Mouse (Mus musculus) liver, adult 2 months (tissue): ENCODE results near the gene Ctnnal1. TPM values are rescaled to one million over a fixed set of nuclear protein-coding genes. Genes with fewer than 3 reads are reported as not detected.
A peak's percentile ranks its signal among the peaks of the same experiment; 100 is the strongest.
"Not testable (repeated sequence)": the region's sequence is repeated elsewhere in the genome, so short reads cannot be mapped to it uniquely, and the experiment has no call there.

Experiments used
- DNase-seq: peaks from one replicate; pipeline ENCODE4 v3.0.0-alpha.2; 2011; ENCODE audit warnings: low read depth, low spot score; ENCODE audit errors: extremely low read depth
- H3K27ac ChIP-seq: fragments of 200-500 bp; replicated peaks from 2 replicates; pipeline ENCODE4 v1.5.1; 2012; ENCODE audit warnings: low read depth, mild to moderate bottlenecking, control low read depth, inconsistent platforms, low read length; ENCODE audit not compliant: insufficient read depth
- H3K27me3 ChIP-seq: fragments of 200-500 bp; 2 replicates; pipeline ENCODE4 v1.6.1; 2012; ENCODE audit warnings: mild to moderate bottlenecking, moderate library complexity, low read length, inconsistent platforms; ENCODE audit not compliant: control insufficient read depth, insufficient read depth
- H3K36me3 ChIP-seq: fragments of 200-500 bp; 2 replicates; pipeline ENCODE4 v1.6.1; 2012; ENCODE audit warnings: low read length, inconsistent platforms; ENCODE audit not compliant: control insufficient read depth, insufficient read depth
- H3K4me1 ChIP-seq: fragments of 200-500 bp; 2 replicates; pipeline ENCODE4 v1.6.1; 2011; ENCODE audit warnings: low read length; ENCODE audit not compliant: control insufficient read depth, insufficient read depth
- H3K4me3 ChIP-seq: fragments of 200-500 bp; 2 replicates; pipeline ENCODE4 v1.5.1; 2011; ENCODE audit warnings: low read depth, mild to moderate bottlenecking, control low read depth, low read length, moderate library complexity; ENCODE audit not compliant: insufficient read depth
- H3K79me2 ChIP-seq: fragments of 200-500 bp; 2 replicates; pipeline ENCODE4 v1.6.1; 2012; ENCODE audit warnings: inconsistent platforms, mild to moderate bottlenecking, low read length, moderate library complexity; ENCODE audit not compliant: control insufficient read depth, insufficient read depth
- H3K9ac ChIP-seq: fragments of 200-500 bp; 2 replicates; pipeline ENCODE4 v1.6.1; 2012; ENCODE audit warnings: low read depth, mild to moderate bottlenecking, control low read depth, inconsistent platforms, low read length
- CTCF ChIP-seq: fragments of 200-500 bp; IDR thresholded peaks from 2 replicates; pipeline ENCODE4 v1.5.1; 2011; ENCODE audit warnings: low read depth, low read length, control low read depth
- POLR2A ChIP-seq: fragments of 200-500 bp; IDR thresholded peaks from 2 replicates; pipeline ENCODE4 v1.6.1; 2011; ENCODE audit warnings: low read length, control low read depth; ENCODE audit not compliant: insufficient read depth; ENCODE audit errors: extremely low read depth
- WGBS: fragments of 180-500 bp; shearing (Covaris S2); methylation state at CpG from one replicate; pipeline ENCODE4 v1.1.7; 2018; 5-methylcytosine and 5-hydroxymethylcytosine counted together
- polyA plus RNA-seq: library from polyadenylated mRNA; depleted of rRNA; stranded (reverse); fragments of >200 nt; gene quantifications from 2 replicates; pipeline ENCODE4 v1.2.3, GENCODE M21; 2012
- total RNA-seq: library from RNA; depleted of rRNA; stranded (reverse); fragments of >200 nt; gene quantifications from 2 replicates; pipeline ENCODE4 v1.2.3, GENCODE M21; 2014

Ctnnal1 gene
- total and polyA plus RNA-seq, 2 experiments: 1.5 to 3.9 TPM

- DNase-seq: no peak
- peaks cover 25% of the 10 kb centered on the region for H3K36me3 ChIP-seq
- no peak overlapping the region for H3K9ac ChIP-seq
- H3K27ac ChIP-seq: no peak overlapping the region
- WGBS: 74% methylated on average over 6 of the region's 6 CpGs
- H3K27me3 ChIP-seq: no peaks in the 10 kb centered on the region
- no peaks in the 10 kb centered on the region; the same call in 1 of the 2 replicates for H3K79me2 ChIP-seq
- no peaks in the 10 kb centered on the region for H3K4me1 ChIP-seq
- TF ChIP-seq CTCF (no peak), POLR2A (no peak)
- no peak overlapping the region for H3K4me3 ChIP-seq
These were observed 27.6 kb upstream of the Ctnnal1 start for GRCm38 (mm10) chr4:56892501-56893115.

GRCm38 (mm10) chr4:56888483-56888882, 23.5 kb upstream of the Ctnnal1 start:
- TF ChIP-seq CTCF (no peak), POLR2A (no peak)
- Histone ChIP-seq H3K4me3 (no peak overlapping the region), H3K79me2 (no peaks in the 10 kb centered on the region; the same call in 1 of the 2 replicates), H3K9ac (no peak overlapping the region), H3K4me1 (no peaks in the 10 kb centered on the region), H3K27me3 (no peaks in the 10 kb centered on the region), H3K27ac (no peak overlapping the region), H3K36me3 (peaks cover 44% of the 10 kb centered on the region)
- WGBS: 26% methylated on average over 5 of the region's 5 CpGs
- peak; percentile 60 for DNase-seq

GRCm38 (mm10) chr4:56886286-56886979, 21.4 kb upstream of the Ctnnal1 start:
- Histone ChIP-seq H3K27ac (no peak overlapping the region), H3K4me1 (no peaks in the 10 kb centered on the region), H3K36me3 (peaks cover 46% of the 10 kb centered on the region), H3K9ac (no peak overlapping the region), H3K4me3 (no peak overlapping the region), H3K79me2 (no peaks in the 10 kb centered on the region; the same call in 1 of the 2 replicates), H3K27me3 (no peaks in the 10 kb centered on the region)
- no peak for DNase-seq
- WGBS: 91% methylated on average over 6 of the region's 6 CpGs
- TF ChIP-seq CTCF (no peak), POLR2A (no peak)

GRCm38 (mm10) chr4:56880036-56880703, 15.2 kb upstream of the Ctnnal1 start:
- Histone ChIP-seq H3K27ac (no peak overlapping the region), H3K79me2 (no peaks in the 10 kb centered on the region), H3K36me3 (peaks cover 46% of the 10 kb centered on the region), H3K27me3 (no peaks in the 10 kb centered on the region), H3K4me1 (no peaks in the 10 kb centered on the region), H3K4me3 (no peak overlapping the region), H3K9ac (no peak overlapping the region)
- DNase-seq: peak; percentile 39
- no peak for TF ChIP-seq POLR2A
- no peak for TF ChIP-seq CTCF
- 72% methylated on average over 11 of the region's 11 CpGs for WGBS

- H3K27ac ChIP-seq: no peak overlapping the region
- H3K4me1 ChIP-seq: no peaks in the 10 kb centered on the region
- no peaks in the 10 kb centered on the region for H3K27me3 ChIP-seq
- TF ChIP-seq POLR2A (no peak), CTCF (no peak)
- H3K9ac ChIP-seq: no peak overlapping the region
- no peak for DNase-seq
- H3K36me3 ChIP-seq: peaks cover 42% of the 10 kb centered on the region
- no peaks in the 10 kb centered on the region for H3K79me2 ChIP-seq
- no peak overlapping the region for H3K4me3 ChIP-seq
- 97% methylated on average over 7 of the region's 7 CpGs for WGBS
These were observed 14.0 kb upstream of the Ctnnal1 start for GRCm38 (mm10) chr4:56878971-56879370.

- not testable (repeated sequence) for DNase-seq
- WGBS: 98% methylated on average over 11 of the region's 11 CpGs
These were observed 5.6 kb upstream of the Ctnnal1 start for GRCm38 (mm10) chr4:56870541-56870940.

More at GRCm38 (mm10) chr4:56870541-56870940, 5.6 kb upstream of the Ctnnal1 start:
- not testable (repeated sequence) for H3K27ac ChIP-seq, H3K79me2 ChIP-seq, H3K4me3 ChIP-seq, H3K9ac ChIP-seq, H3K4me1 ChIP-seq, H3K27me3 ChIP-seq, H3K36me3 ChIP-seq
